Mouse (Mus musculus): ENCODE results near the gene 1700113H08Rik.

- TF ChIP-seq CTCF (IDR thresholded peaks at IDR 0.05; ENCODE audit: extremely low read depth, insufficient read depth, insufficient read length, insufficient replicate concordance) (no peak), POLR2A (IDR thresholded peaks at IDR 0.05; ENCODE audit: low read depth, low read length) (no peak)
Observed at GRCm38 (mm10) chr10:87271724-87272123, 213.9 kb downstream of the 1700113H08Rik start.

Data from spleen, adult 2 months (tissue).